Mouse (Mus musculus) midbrain, embryonic 16.5 days (tissue): ENCODE results near the gene Pigx. TPM values are rescaled to one million over a fixed set of nuclear protein-coding genes. Genes with fewer than 3 reads are reported as not detected.
A peak's percentile ranks its signal among the peaks of the same experiment; 100 is the strongest.
"Not testable (repeated sequence)": the region's sequence is repeated elsewhere in the genome, so short reads cannot be mapped to it uniquely, and the experiment has no call there.

Experiments used
- ATAC-seq: fragments of 200-750 bp; cut with Nextera tagmentation; 2 replicates; pipeline ENCODE4 v1.8.0; 2017; ENCODE audit warnings: moderate TSS enrichment
- H3K27ac ChIP-seq: fragments of 300-500 bp; sonication (generic); 2 replicates; pipeline ENCODE4 v1.5.1; 2014; ENCODE audit warnings: mild to moderate bottlenecking, low read length, mixed read lengths
- H3K27me3 ChIP-seq: fragments of 300-500 bp; sonication (generic); 2 replicates; pipeline ENCODE4 v1.6.1; 2014; ENCODE audit warnings: low read depth, low read length, mixed read lengths; ENCODE audit not compliant: control insufficient read depth, insufficient read depth
- H3K36me3 ChIP-seq: fragments of 300-500 bp; sonication (generic); 2 replicates; pipeline ENCODE4 v1.6.1; 2014; ENCODE audit warnings: mild to moderate bottlenecking, low read length, moderate library complexity, mixed read lengths; ENCODE audit not compliant: control insufficient read depth, insufficient read depth
- H3K4me1 ChIP-seq: fragments of 300-500 bp; sonication (generic); 2 replicates; pipeline ENCODE4 v1.6.1; 2014; ENCODE audit warnings: mild to moderate bottlenecking, low read length, mixed read lengths; ENCODE audit not compliant: control insufficient read depth, insufficient read depth
- H3K4me2 ChIP-seq: fragments of 300-500 bp; sonication (generic); 2 replicates; pipeline ENCODE4 v1.6.1; 2014; ENCODE audit warnings: mild to moderate bottlenecking, low read length, mixed read lengths
- H3K4me3 ChIP-seq: fragments of 300-500 bp; sonication (generic); 2 replicates; pipeline ENCODE4 v1.5.1; 2014; ENCODE audit warnings: low read depth, mild to moderate bottlenecking, low read length, moderate library complexity, mixed read lengths
- H3K9ac ChIP-seq: fragments of 300-500 bp; sonication (generic); 2 replicates; pipeline ENCODE4 v1.6.1; 2014; ENCODE audit warnings: low read depth, low read length, mixed read lengths
- H3K9me3 ChIP-seq: fragments of 300-500 bp; sonication (generic); replicated peaks from 2 replicates; pipeline ENCODE4 v1.6.1; 2014; ENCODE audit warnings: mild to moderate bottlenecking, low read length, mixed read lengths; ENCODE audit not compliant: control insufficient read depth, poor library complexity, severe bottlenecking
- WGBS: fragments of 180-500 bp; shearing (Covaris S2); extraction: QIAGEN DNeasy Blood & Tissue Kit; methylation state at CpG from one replicate; pipeline ENCODE4 v1.1.7; 2014; 5-methylcytosine and 5-hydroxymethylcytosine counted together
- polyA plus RNA-seq: library from polyadenylated mRNA; unstranded; fragments of >200 nt; fragmentation: Nextera tagmentation; extraction: Ambion mirVana; gene quantifications from 2 replicates; pipeline ENCODE4 v1.2.1, GENCODE M21; 2015

Gene Pigx
- polyA plus RNA-seq, 1 experiment from 2014 or later, result 104 TPM

GRCm38 (mm10) chr16:32102295-32102694 is 2.8 kb upstream of the Pigx start:
- Histone ChIP-seq H3K9ac (no peak overlapping the region), H3K4me3 (no peak overlapping the region), H3K9me3 (no peaks in the 10 kb centered on the region; the same call in 1 of the 2 replicates), H3K4me2 (no peak overlapping the region), H3K4me1 (peaks cover 14% of the 10 kb centered on the region), H3K36me3 (peaks cover 22% of the 10 kb centered on the region), H3K27ac (no peak overlapping the region), H3K27me3 (no peaks in the 10 kb centered on the region)
- no peak for ATAC-seq
- 96% methylated on average over 13 of the region's 13 CpGs for WGBS

GRCm38 (mm10) chr16:32098897-32099637 is 473 bp downstream of the Pigx start:
- peak overlapping the region; percentile 83 for H3K27ac ChIP-seq
- H3K36me3 ChIP-seq, result peaks cover 9% of the 10 kb centered on the region
- no peaks in the 10 kb centered on the region for H3K27me3 ChIP-seq
- WGBS, result 0% methylated on average over 38 of the region's 39 CpGs
- peak overlapping the region; percentile 98 for H3K4me3 ChIP-seq
- H3K4me1 ChIP-seq, result peaks cover 14% of the 10 kb centered on the region
- peak overlapping the region; percentile 84 for H3K4me2 ChIP-seq
- no peaks in the 10 kb centered on the region for H3K9me3 ChIP-seq
- H3K9ac ChIP-seq, result peak overlapping the region; percentile 94
- peak; percentile 83 for ATAC-seq

- H3K9ac ChIP-seq, H3K27me3 ChIP-seq, H3K4me3 ChIP-seq, H3K36me3 ChIP-seq, H3K4me2 ChIP-seq, H3K9me3 ChIP-seq, H3K27ac ChIP-seq, ATAC-seq: not testable (repeated sequence)
- 94% methylated on average over 2 of the region's 2 CpGs for WGBS
- H3K4me1 ChIP-seq, result peaks cover 14% of the 10 kb centered on the region
These were observed 1.8 kb downstream of the Pigx start for GRCm38 (mm10) chr16:32097757-32098156.

- Histone ChIP-seq H3K27me3 (no peaks in the 10 kb centered on the region), H3K27ac (no peak overlapping the region), H3K9me3 (no peaks in the 10 kb centered on the region), H3K36me3 (peaks cover 20% of the 10 kb centered on the region), H3K4me3 (no peak overlapping the region), H3K9ac (no peak overlapping the region), H3K4me1 (no peaks in the 10 kb centered on the region), H3K4me2 (no peak overlapping the region)
- no peak for ATAC-seq
- WGBS, result 97% methylated on average over 7 of the region's 7 CpGs
These were observed 8.1 kb downstream of the Pigx start for GRCm38 (mm10) chr16:32091466-32091865.

GRCm38 (mm10) chr16:32087629-32088443 is 11.7 kb downstream of the Pigx start:
- Histone ChIP-seq H3K27ac (no peak overlapping the region), H3K4me2 (no peak overlapping the region), H3K4me1 (no peaks in the 10 kb centered on the region), H3K9me3 (no peaks in the 10 kb centered on the region), H3K36me3 (peaks cover 33% of the 10 kb centered on the region), H3K27me3 (no peaks in the 10 kb centered on the region), H3K4me3 (no peak overlapping the region), H3K9ac (no peak overlapping the region)
- no peak for ATAC-seq
- WGBS, result 89% methylated on average over 17 of the region's 17 CpGs

- peak; percentile 98 for ATAC-seq
- WGBS, result under 1% methylated on average over 31 of the region's 60 CpGs
- peaks cover 4% of the 10 kb centered on the region for H3K36me3 ChIP-seq
These were observed 20.5 kb downstream of the Pigx start, which contains the start of gene Pak2 for GRCm38 (mm10) chr16:32078991-32079511. Gene Pak2 (minus strand): TSS chr16:32079342.

GRCm38 (mm10) chr16:32078408-32078990 is 21.0 kb downstream of the Pigx start:
- Histone ChIP-seq H3K9me3 (no peaks in the 10 kb centered on the region), H3K4me2 (peak overlapping the region; percentile 74), H3K9ac (peak overlapping the region; percentile 97), H3K36me3 (peaks cover 2% of the 10 kb centered on the region), H3K27ac (peak overlapping the region; percentile 92), H3K4me3 (peak overlapping the region; percentile 99), H3K4me1 (peaks cover 23% of the 10 kb centered on the region), H3K27me3 (no peaks in the 10 kb centered on the region)
- ATAC-seq, result no peak; the same call in 1 of the 2 replicates
- 0% methylated on average over 29 of the region's 30 CpGs for WGBS

More at GRCm38 (mm10) chr16:32078991-32079511, 20.5 kb downstream of the Pigx start, which contains the start of gene Pak2:
- no peaks in the 10 kb centered on the region for H3K27me3 ChIP-seq
- peak within 1 kb of the TSS; percentile 74 for H3K4me2 ChIP-seq
- H3K9me3 ChIP-seq, result no peaks in the 10 kb centered on the region
- peak within 1 kb of the TSS; percentile 92 for H3K27ac ChIP-seq
- H3K4me3 ChIP-seq, result peak within 1 kb of the TSS; percentile 99
- H3K4me1 ChIP-seq, result peaks cover 23% of the 10 kb centered on the region
- peak within 1 kb of the TSS; percentile 97 for H3K9ac ChIP-seq

- Histone ChIP-seq H3K9me3 (no peaks in the 10 kb centered on the region), H3K4me2 (peak overlapping the region; percentile 74), H3K27me3 (no peaks in the 10 kb centered on the region), H3K36me3 (no peaks in the 10 kb centered on the region), H3K4me1 (peaks cover 23% of the 10 kb centered on the region), H3K9ac (peak overlapping the region; percentile 97; the same call in 1 of the 2 replicates), H3K27ac (no peak overlapping the region), H3K4me3 (peak overlapping the region; percentile 99)
- no peak for ATAC-seq
- WGBS, result 15% methylated on average over 13 of the region's 13 CpGs
These were observed 21.7 kb downstream of the Pigx start for GRCm38 (mm10) chr16:32077648-32078407.
